Mouse (Mus musculus) erythroblast, embryonic 14.5 days (primary cell): Measurements from ENCODE around the gene 1700007K13Rik.

ENCODE experiments used
- GATA1 ChIP-seq: IDR thresholded peaks from 2 replicates; pipeline ENCODE4 v1.6.1; 2012; ENCODE audit warnings: low read length, inconsistent platforms, mixed read lengths
- TAL1 ChIP-seq: IDR thresholded peaks from 3 replicates; pipeline ENCODE4 v1.6.1; 2012; ENCODE audit warnings: low read length, inconsistent platforms, mixed read lengths

DNA sequence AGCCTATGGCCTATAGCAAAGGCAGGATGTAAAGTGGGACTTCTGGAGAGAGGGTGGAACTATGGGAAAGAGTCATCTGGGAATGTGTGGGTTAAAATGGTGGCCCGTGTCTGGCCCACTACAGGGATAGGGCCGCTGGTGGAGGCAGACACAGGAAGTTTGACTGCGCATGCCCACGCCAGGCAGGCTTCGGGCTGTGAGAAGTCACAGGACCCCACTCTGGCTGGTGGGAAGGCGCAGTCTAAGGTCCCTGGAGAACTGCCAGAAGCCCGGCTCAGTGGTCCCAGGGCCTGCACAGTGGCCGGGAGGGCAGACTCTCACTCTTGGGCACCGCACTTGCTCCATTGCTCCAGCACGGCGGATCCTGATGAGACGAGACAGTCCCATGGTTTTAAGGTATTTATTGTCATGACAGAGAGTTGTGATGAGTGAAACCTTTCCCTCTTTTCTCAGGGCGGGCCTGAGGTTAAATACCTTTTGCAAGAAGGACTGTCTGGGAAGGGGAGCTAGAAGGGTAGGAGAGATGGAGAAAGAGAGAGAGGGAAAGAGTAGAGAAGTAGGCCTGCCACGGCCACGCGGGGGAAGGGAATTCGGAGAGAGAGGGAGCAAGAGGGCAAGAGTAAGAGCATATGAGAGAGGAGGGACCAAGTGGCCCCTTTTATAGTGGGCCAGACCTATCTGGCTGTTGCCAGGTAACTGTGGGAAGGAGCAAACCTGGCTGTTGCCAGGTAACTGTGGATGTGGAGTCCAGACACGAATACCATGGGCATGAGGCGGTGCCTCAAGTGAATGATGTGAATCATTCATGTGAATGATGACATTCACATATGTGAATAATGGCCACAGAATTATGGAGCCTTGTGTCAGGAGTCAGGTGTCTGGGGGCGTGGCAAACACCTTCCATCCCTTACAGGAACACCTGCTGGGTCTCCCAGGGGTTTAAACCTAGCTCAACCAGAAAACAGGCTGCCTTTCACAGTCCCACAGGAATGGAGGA, 13.4 kb upstream of the 1700007K13Rik start:
- TF ChIP-seq TAL1: no peak
- TF ChIP-seq GATA1: no peak
